Mouse (Mus musculus) liver, embryonic 14.5 days (tissue): ENCODE measurements around the gene Pla2r1. TPM values are rescaled to one million over a fixed set of nuclear protein-coding genes. Genes with fewer than 3 reads are reported as not detected.

Experiments
- ATAC-seq: fragments of 200-750 bp; cut with Nextera tagmentation; 2 replicates; pipeline ENCODE4 v1.8.0; 2017; ENCODE audit warnings: moderate number of reproducible peaks, mild to moderate bottlenecking, moderate library complexity; ENCODE audit not compliant: insufficient read depth
- DNase-seq, 3 experiments: peaks; one replicate each; pipeline ENCODE4 v3.0.0-alpha.2; 2012 to 2013; ENCODE audit warnings: low read depth in 3 of 3, low spot score in 3 of 3
- H3K27ac ChIP-seq: fragments of 300-500 bp; sonication (generic); 2 replicates; pipeline ENCODE4 v1.5.1; 2014; ENCODE audit warnings: moderate library complexity, mild to moderate bottlenecking, control low read depth, inconsistent platforms
- H3K27me3 ChIP-seq: fragments of 300-500 bp; sonication (generic); 2 replicates; pipeline ENCODE4 v1.6.1; 2014; ENCODE audit warnings: mild to moderate bottlenecking, low read length, moderate library complexity; ENCODE audit not compliant: control insufficient read depth, insufficient read depth
- H3K36me3 ChIP-seq: fragments of 300-500 bp; sonication (generic); replicated peaks from 2 replicates; pipeline ENCODE4 v1.6.1; 2014; ENCODE audit warnings: low read depth; ENCODE audit not compliant: control insufficient read depth, insufficient read depth
- H3K4me1 ChIP-seq, 2 experiments: fragments of 200-500 bp in 1 of 2; fragments of 300-500 bp in 1 of 2; sonication (generic) in 1 of 2; replicated peaks; 2 replicates each; pipeline ENCODE4 v1.6.1; 2012 to 2014; ENCODE audit warnings: antibody characterized with exemption in 1 of 2, inconsistent platforms in 1 of 2, low read length in 1 of 2; ENCODE audit not compliant: control insufficient read depth in 2 of 2, insufficient read depth in 2 of 2
- H3K4me2 ChIP-seq: fragments of 300-500 bp; sonication (generic); 2 replicates; pipeline ENCODE4 v1.6.1; 2014; ENCODE audit warnings: low read depth, mild to moderate bottlenecking, control low read depth, moderate library complexity
- H3K4me3 ChIP-seq, 2 experiments: fragments of 200-500 bp in 1 of 2; fragments of 300-500 bp in 1 of 2; sonication (generic) in 1 of 2; 2 replicates each; pipeline ENCODE4 v1.5.1; 2012 to 2014; ENCODE audit warnings: low read depth in 2 of 2, low read length in 2 of 2, mild to moderate bottlenecking in 2 of 2, control low read depth in 1 of 2, inconsistent platforms in 1 of 2, moderate library complexity in 1 of 2; ENCODE audit not compliant: insufficient read depth in 1 of 2
- H3K9ac ChIP-seq: fragments of 300-500 bp; sonication (generic); replicated peaks from 2 replicates; pipeline ENCODE4 v1.6.1; 2014; ENCODE audit warnings: mild to moderate bottlenecking, control low read depth, moderate library complexity
- H3K9me3 ChIP-seq: fragments of 300-500 bp; sonication (generic); 2 replicates; pipeline ENCODE4 v1.6.1; 2016; ENCODE audit warnings: low read length, mixed read lengths; ENCODE audit not compliant: control insufficient read depth
- CTCF ChIP-seq: IDR thresholded peaks from 2 replicates; pipeline ENCODE4 v1.5.1; 2016; ENCODE audit warnings: antibody characterized with exemption, low read depth, control low read depth
- EP300 ChIP-seq: IDR thresholded peaks from 2 replicates; pipeline ENCODE4 v1.6.1; 2016; ENCODE audit warnings: antibody characterized with exemption, low read depth
- WGBS: fragments of 180-500 bp; shearing (Covaris S2); extraction: QIAGEN DNeasy Blood & Tissue Kit; methylation state at CpG from one replicate; pipeline ENCODE4 v1.1.7; 2014; ENCODE audit not compliant: insufficient replicate concordance; 5-methylcytosine and 5-hydroxymethylcytosine counted together
- polyA plus RNA-seq, 2 experiments: library from polyadenylated mRNA; depleted of rRNA in 1 of 2; stranded (reverse) in 1 of 2; unstranded in 1 of 2; fragments of >200 nt; fragmentation: Nextera tagmentation in 1 of 2; extraction: Ambion mirVana in 1 of 2; gene quantifications; 2 replicates each; pipeline versions ENCODE4 v1.2.1 to v1.2.3; 2012 to 2014

The Pla2r1 gene
- polyA plus RNA-seq, 2 experiments = 0.17 to 0.19 TPM

GRCm38 (mm10) chr2:60552177-60552901 lies 769 bp downstream of the Pla2r1 start:
- no peak for DNase-seq
- Histone ChIP-seq H3K9ac (no peak overlapping the region), H3K27me3 (no peaks in the 10 kb centered on the region), H3K4me2 (peak overlapping the region; percentile 65), H3K4me1 (no peaks in the 10 kb centered on the region), H3K4me3 (peak overlapping the region in 1 of 2 experiments; percentile 38; a peak in 2 of 4 replicates), H3K27ac (no peak overlapping the region), H3K36me3 (no peaks in the 10 kb centered on the region), H3K9me3 (no peaks in the 10 kb centered on the region)
- no peak for TF ChIP-seq CTCF
- no peak for TF ChIP-seq EP300
- WGBS = 38% methylated on average over 21 of the region's 21 CpGs
- ATAC-seq = no peak

GRCm38 (mm10) chr2:60551673-60552072 lies 1.4 kb downstream of the Pla2r1 start:
- H3K36me3 ChIP-seq = no peaks in the 10 kb centered on the region
- 46% methylated on average over 2 of the region's 2 CpGs for WGBS
- H3K9me3 ChIP-seq = no peaks in the 10 kb centered on the region
- H3K4me1 ChIP-seq = no peaks in the 10 kb centered on the region
- H3K9ac ChIP-seq = no peak overlapping the region
- H3K27ac ChIP-seq = no peak overlapping the region
- no peaks in the 10 kb centered on the region for H3K27me3 ChIP-seq
- no peak overlapping the region for H3K4me2 ChIP-seq
- no peak for TF ChIP-seq CTCF
- TF ChIP-seq EP300 = no peak
- ATAC-seq (no peak), DNase-seq (no peak)
- no peak overlapping the region for H3K4me3 ChIP-seq

GRCm38 (mm10) chr2:60550521-60550920 lies 2.6 kb downstream of the Pla2r1 start:
- no peaks in the 10 kb centered on the region for H3K36me3 ChIP-seq
- no peak for ATAC-seq
- H3K9me3 ChIP-seq = no peaks in the 10 kb centered on the region
- H3K9ac ChIP-seq = no peak overlapping the region
- WGBS = 70% methylated on average over 8 of the region's 8 CpGs
- no peak overlapping the region for H3K4me3 ChIP-seq
- no peaks in the 10 kb centered on the region for H3K27me3 ChIP-seq
- TF ChIP-seq CTCF (no peak), EP300 (no peak)
- H3K4me2 ChIP-seq = no peak overlapping the region
- no peaks in the 10 kb centered on the region for H3K4me1 ChIP-seq
- H3K27ac ChIP-seq = no peak overlapping the region
- DNase-seq = no peak

- H3K4me1 ChIP-seq = no peaks in the 10 kb centered on the region
- TF ChIP-seq EP300 = no peak
- TF ChIP-seq CTCF = no peak
- 70% methylated on average over 2 of the region's 2 CpGs for WGBS
- DNase-seq = no peak
- H3K27me3 ChIP-seq = no peaks in the 10 kb centered on the region
- no peak overlapping the region for H3K27ac ChIP-seq
- H3K9me3 ChIP-seq = no peaks in the 10 kb centered on the region
- no peaks in the 10 kb centered on the region for H3K36me3 ChIP-seq
- no peak overlapping the region for H3K9ac ChIP-seq
- H3K4me3 ChIP-seq = no peak overlapping the region
- no peak for ATAC-seq
- H3K4me2 ChIP-seq = no peak overlapping the region
These were observed 3.3 kb downstream of the Pla2r1 start for GRCm38 (mm10) chr2:60549851-60550250.

GRCm38 (mm10) chr2:60546082-60546481 lies 7.0 kb downstream of the Pla2r1 start:
- no peaks in the 10 kb centered on the region for H3K27me3 ChIP-seq
- H3K36me3 ChIP-seq = no peaks in the 10 kb centered on the region
- H3K27ac ChIP-seq = no peak overlapping the region
- TF ChIP-seq CTCF (no peak), EP300 (no peak)
- WGBS = 73% methylated on average over 4 of the region's 4 CpGs
- no peak overlapping the region for H3K4me3 ChIP-seq
- ATAC-seq (no peak), DNase-seq (no peak)
- no peaks in the 10 kb centered on the region for H3K4me1 ChIP-seq
- H3K4me2 ChIP-seq = no peak overlapping the region
- no peaks in the 10 kb centered on the region for H3K9me3 ChIP-seq
- H3K9ac ChIP-seq = no peak overlapping the region
